Mouse (Mus musculus) E14TG2a.4 (cell line): ENCODE results near the gene Lpar6.

Experiments used
- H3K27me3 ChIP-seq: 2 replicates; pipeline ENCODE4 v1.6.1; 2014; ENCODE audit warnings: low read length, control low read depth; ENCODE audit not compliant: insufficient read depth
- H3K36me3 ChIP-seq: 2 replicates; pipeline ENCODE4 v1.6.1; 2014; ENCODE audit warnings: low read length, control low read depth; ENCODE audit not compliant: insufficient read depth
- H3K4me1 ChIP-seq: replicated peaks from 2 replicates; pipeline ENCODE4 v1.6.1; 2014; ENCODE audit warnings: low read depth, low read length, control low read depth
- H3K4me3 ChIP-seq: replicated peaks from 2 replicates; pipeline ENCODE4 v1.5.1; 2014; ENCODE audit warnings: mild to moderate bottlenecking, low read length
- H3K9me3 ChIP-seq: 2 replicates; pipeline ENCODE4 v1.6.1; 2014; ENCODE audit warnings: low read length, control low read depth
- CTCF ChIP-seq: conservative IDR thresholded peaks from 2 replicates; pipeline ENCODE4 v1.5.1; 2014; ENCODE audit warnings: low read length
- NANOG ChIP-seq: IDR thresholded peaks from 2 replicates; pipeline ENCODE4 v1.6.1; 2014; ENCODE audit warnings: borderline replicate concordance, low read length, mixed read lengths
- POU5F1 ChIP-seq: IDR thresholded peaks from 2 replicates; pipeline ENCODE4 v1.6.1; 2014; ENCODE audit warnings: low read length, borderline replicate concordance

Gene Lpar6

DNA sequence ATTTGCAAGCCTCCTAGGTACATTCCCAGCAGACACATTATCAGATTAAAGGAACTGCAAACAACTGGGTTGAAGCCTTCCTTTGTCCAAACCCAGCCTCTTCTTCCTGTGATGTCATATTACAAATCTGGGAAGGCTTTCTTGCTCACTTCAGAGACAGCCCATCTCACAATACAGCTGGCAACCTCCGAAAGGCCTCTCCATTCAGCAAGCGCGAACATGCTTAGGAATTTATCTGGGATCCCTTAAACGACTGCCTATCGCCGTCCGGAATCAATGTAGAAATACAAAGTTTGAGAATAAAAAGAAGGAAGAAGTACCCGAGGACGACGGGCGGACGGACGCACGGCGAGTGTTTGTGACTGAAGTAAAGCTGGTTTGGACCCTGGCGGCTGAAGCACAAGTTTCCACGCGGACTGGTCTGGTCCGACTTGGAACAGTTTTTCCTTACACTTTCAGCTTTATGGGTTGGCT, at the start of gene Lpar6:
Gene Lpar6 (plus strand): TSS at position 48 of the 474 bp plus-strand sequence.
- no peaks in the 10 kb centered on the region for H3K27me3 ChIP-seq
- no peaks in the 10 kb centered on the region for H3K9me3 ChIP-seq
- peak within 1 kb of the TSS; percentile 82 for H3K4me3 ChIP-seq
- H3K4me1 ChIP-seq = peaks cover 43% of the 10 kb centered on the region
- TF ChIP-seq NANOG (no peak), POU5F1 (no peak), CTCF (no peak)
- 0 out of 2 replicates have a peak, but pooled peaks cover 4% of the 10 kb centered on the region for H3K36me3 ChIP-seq

DNA sequence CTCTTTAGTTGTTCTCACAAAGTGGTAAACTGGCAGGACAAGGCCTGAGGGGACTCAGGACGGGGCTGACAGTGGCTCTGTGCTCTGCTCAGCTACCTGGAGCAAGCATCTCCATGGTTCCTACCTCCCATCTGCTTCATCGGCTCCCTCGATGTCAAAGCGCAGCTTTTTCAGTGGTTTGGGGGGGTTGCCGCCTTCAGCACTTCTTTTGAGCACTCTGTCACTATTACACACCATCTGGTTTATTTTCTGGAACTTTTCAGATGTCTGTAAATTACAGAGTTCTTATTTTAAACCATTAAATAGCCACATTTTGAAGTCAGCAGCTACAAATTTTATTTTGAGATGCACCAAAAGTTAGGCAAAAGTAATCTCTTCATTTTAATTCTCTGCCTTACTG, 38.6 kb upstream of the Lpar6 start:
- Histone ChIP-seq H3K36me3 (peaks cover 8% of the 10 kb centered on the region), H3K27me3 (no peaks in the 10 kb centered on the region), H3K9me3 (no peaks in the 10 kb centered on the region), H3K4me1 (no peaks in the 10 kb centered on the region), H3K4me3 (no peak overlapping the region)
- TF ChIP-seq NANOG = no peak
- no peak for TF ChIP-seq CTCF
- TF ChIP-seq POU5F1 = no peak

DNA sequence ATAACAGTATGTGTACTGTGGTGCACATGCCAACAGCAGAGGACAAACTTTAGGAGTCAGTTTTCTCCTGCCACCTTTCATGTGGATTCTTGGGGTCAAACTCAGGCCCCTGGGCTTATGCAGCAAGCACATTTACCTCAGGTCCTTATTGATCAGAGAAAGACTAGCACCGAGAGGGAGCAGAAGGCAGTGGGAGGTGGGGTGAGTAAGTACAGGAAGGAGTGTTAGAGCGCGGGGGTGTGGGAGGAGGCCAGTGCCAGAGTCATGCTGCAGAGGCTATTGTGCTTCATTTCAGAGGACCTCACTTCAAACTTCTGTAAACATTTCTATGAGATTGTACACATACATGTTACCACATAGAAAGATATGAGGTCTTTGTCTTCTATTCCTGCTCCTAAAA, 36.2 kb upstream of the Lpar6 start:
- Histone ChIP-seq H3K27me3 (no peaks in the 10 kb centered on the region), H3K4me1 (no peaks in the 10 kb centered on the region), H3K4me3 (no peak overlapping the region), H3K36me3 (peaks cover 8% of the 10 kb centered on the region), H3K9me3 (no peaks in the 10 kb centered on the region)
- TF ChIP-seq CTCF (no peak), POU5F1 (no peak), NANOG (no peak)

DNA sequence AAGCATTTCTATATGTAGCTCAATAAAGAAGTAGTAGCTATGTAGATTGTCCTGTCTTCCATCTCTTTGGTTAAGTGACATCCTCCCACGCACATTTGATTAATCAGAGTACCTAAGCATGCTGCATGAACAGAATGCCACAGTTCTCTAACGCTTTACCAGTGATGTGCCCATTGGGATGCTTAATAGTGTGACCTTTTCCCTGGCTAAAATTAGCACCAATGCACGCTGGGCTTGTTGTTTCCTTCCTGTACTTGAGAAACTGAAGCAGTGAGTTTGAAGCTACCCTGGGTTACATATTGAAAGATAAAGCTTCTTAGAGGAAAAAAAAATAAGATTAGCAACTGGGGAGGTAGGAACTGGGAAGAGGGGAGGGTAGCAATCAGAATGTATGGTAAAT, 33.7 kb upstream of the Lpar6 start:
- no peak for TF ChIP-seq NANOG
- TF ChIP-seq CTCF = no peak
- no peak for TF ChIP-seq POU5F1
- no peaks in the 10 kb centered on the region for H3K4me1 ChIP-seq
- H3K9me3 ChIP-seq = no peaks in the 10 kb centered on the region
- no peak overlapping the region for H3K4me3 ChIP-seq
- H3K27me3 ChIP-seq = no peaks in the 10 kb centered on the region
- H3K36me3 ChIP-seq = peaks cover under 1% of the 10 kb centered on the region; the same call in 1 of the 2 replicates

DNA sequence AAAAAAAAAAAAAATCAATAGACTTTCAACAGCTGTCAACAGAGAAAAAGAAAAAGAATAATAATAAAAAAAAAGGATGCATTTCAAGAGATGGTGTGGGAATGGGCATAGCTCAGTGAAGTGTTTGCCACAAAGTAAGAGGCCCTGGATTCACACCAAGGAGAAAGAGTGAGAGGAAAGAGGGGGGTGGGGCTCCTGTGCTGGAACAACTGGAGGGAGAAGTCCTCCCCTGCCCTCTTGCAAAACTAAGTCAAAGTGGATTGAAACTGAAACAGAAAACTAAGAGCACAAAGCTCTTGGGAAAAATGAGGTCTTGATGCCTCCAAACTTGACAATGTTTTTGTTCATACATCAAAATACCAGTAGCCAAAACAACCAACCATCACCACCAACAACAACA, 28.4 kb upstream of the Lpar6 start:
- Histone ChIP-seq H3K36me3 (no peaks in the 10 kb centered on the region), H3K4me3 (no peak overlapping the region), H3K4me1 (no peaks in the 10 kb centered on the region), H3K9me3 (no peaks in the 10 kb centered on the region), H3K27me3 (no peaks in the 10 kb centered on the region)
- TF ChIP-seq POU5F1 (no peak), NANOG (no peak), CTCF (no peak)

DNA sequence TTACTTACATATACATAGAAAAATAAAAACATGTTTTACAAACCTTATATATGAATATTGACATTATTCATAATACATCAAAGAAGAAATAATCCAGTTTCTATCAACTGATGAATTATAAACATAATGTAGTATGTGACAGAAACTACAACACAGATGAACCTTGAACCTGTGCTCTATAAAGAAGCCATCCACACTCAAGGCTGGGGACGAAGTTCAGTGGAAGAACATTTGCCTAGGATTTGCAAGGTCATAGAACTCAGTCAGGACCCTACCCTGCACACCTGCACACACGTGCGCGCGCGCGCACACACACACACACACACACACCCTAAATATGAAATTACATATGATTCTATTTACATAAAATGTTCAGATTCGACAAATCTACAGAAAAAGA, 27.5 kb upstream of the Lpar6 start:
- Histone ChIP-seq H3K36me3 (no peaks in the 10 kb centered on the region), H3K9me3 (no peaks in the 10 kb centered on the region), H3K4me3 (no peak overlapping the region), H3K27me3 (no peaks in the 10 kb centered on the region), H3K4me1 (no peaks in the 10 kb centered on the region)
- no peak for TF ChIP-seq CTCF
- no peak for TF ChIP-seq NANOG
- TF ChIP-seq POU5F1 = no peak

DNA sequence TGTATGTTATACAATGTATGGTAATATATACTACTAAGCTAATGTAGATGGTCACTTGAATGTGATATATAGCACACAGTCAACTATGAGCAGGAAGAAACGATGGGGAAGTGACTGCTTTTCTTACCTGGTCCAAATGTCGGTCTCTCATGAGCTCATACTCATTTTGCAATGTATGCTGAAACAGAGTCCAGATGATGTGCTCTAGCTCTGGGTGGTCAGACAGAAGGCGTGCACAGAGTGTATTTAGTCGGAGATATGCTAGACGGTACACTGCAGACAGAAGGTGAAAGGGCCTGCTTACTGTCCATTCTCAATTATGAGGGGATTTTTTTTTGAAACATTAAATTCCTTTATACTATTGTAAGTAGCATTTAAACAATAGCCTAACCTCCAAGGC, 26.2 kb upstream of the Lpar6 start:
- Histone ChIP-seq H3K9me3 (no peaks in the 10 kb centered on the region), H3K27me3 (no peaks in the 10 kb centered on the region), H3K4me3 (no peak overlapping the region), H3K36me3 (peaks cover 2% of the 10 kb centered on the region; the same call in 1 of the 2 replicates), H3K4me1 (no peaks in the 10 kb centered on the region)
- TF ChIP-seq POU5F1 (no peak), NANOG (no peak), CTCF (no peak)

DNA sequence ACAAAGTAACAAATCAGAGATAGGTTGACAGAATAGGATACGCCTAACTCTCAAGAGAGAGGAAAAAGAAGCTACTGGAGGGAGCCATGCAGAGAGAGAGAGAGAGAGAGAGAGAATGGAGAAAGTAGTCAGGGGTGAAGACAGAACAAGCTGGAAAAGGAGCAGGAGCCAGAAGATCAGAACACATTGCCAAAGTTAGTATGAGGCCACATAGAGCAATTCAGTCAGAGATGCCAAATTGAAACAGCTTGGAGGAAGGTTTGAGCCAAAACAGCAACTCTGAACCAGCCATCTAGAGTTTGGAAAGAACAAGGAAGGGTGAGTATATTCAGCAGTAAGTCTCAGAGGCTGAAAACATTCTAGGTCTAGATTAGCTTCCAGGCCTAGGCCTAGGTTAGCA, 20.6 kb upstream of the Lpar6 start:
- Histone ChIP-seq H3K4me1 (peaks cover 3% of the 10 kb centered on the region; the same call in 1 of the 2 replicates), H3K27me3 (no peaks in the 10 kb centered on the region), H3K4me3 (no peak overlapping the region), H3K36me3 (peaks cover 3% of the 10 kb centered on the region; the same call in 1 of the 2 replicates), H3K9me3 (no peaks in the 10 kb centered on the region)
- TF ChIP-seq POU5F1 (no peak), NANOG (no peak), CTCF (no peak)

DNA sequence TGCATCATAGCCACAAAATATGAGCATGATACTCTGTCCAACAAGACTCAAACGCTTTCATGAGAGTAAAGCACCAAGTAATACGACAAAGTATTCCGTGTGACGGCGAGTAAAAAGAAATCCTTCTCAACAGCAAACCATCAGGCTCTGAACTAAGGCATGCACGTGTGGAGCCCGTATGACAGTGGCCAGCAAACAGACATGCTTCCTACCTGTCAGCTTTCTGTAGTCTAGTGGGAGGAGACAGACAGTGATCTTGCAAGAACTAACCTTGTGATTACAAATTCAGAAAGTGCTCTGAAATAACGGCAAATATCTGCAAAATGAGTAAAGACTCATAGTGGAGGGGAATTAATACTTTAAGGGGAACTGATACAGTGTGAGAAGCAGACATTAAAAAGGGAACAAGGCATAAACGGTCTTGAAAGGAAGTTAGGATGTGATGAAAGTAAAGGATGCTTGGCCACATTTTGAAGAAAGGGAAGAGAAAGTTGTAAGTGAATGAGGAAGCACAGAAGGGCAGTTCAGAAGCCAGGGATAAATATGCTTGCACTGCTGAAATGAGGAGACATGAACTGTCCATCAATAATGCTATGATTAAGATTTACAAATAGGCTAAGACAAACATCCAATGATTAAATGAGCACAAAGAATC, 15.3 kb upstream of the Lpar6 start:
- H3K27me3 ChIP-seq = no peaks in the 10 kb centered on the region

More for the DNA sequence above, 15.3 kb upstream of the Lpar6 start:
- TF ChIP-seq NANOG (no peak), CTCF (no peak), POU5F1 (no peak)
- Histone ChIP-seq H3K9me3 (no peaks in the 10 kb centered on the region), H3K4me3 (no peak overlapping the region), H3K4me1 (peaks cover 3% of the 10 kb centered on the region; the same call in 1 of the 2 replicates), H3K36me3 (no peaks in the 10 kb centered on the region)
